13 mouse cellular contexts compared by ENCODE assay signal in the genomic region with DNA sequence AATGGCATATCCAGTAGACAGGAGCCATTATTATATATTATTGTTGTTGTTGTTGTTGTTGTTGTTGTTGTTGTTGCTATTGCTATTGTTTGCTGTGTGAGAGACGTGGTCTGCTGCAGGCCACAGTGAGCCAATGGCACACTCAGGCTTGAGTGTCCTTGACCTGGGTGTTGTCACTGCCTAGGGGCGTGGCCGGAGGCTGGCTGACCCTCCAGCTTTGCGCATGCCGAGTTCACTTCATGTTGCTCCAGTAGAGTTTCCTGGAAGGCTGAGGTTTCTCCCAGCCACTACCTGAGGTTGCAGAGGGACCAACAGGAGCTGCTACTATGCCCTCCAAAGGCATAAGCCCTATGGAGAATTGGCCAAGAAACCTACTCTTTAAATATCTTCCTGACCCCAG.
A peak's percentile ranks its signal among the peaks of the same experiment; 100 is the strongest.
DNase-seq lines count a peak whose midpoint lies in the region.
"Had no signal": no experiment of that assay in that cellular context is flagged by ENCODE, and none has a peak within 500 bp of the region (broad histone marks: within the 10 kb centered on the region; RNA-seq: fewer than 3 reads in every experiment).

No protein-coding gene starts in this region.

- peak; percentile 79 for DNase-seq in adrenal gland, adult 2 months
- DNase-seq in adrenal gland, postnatal 4 days (ENCODE audit: low spot score in 2 of 2), result no peak
- DNase-seq in lung, adult 18-20 months, result peak; percentile 4 to 7
- DNase-seq in lung, postnatal 14 days, result no peak
- peak; percentile 47 for DNase-seq in R1 (ENCODE audit: low read depth, low spot score)
- peak; percentile 70 for DNase-seq in adrenal gland, postnatal 36 days
- no peak for DNase-seq in layer of hippocampus, postnatal 14 days (ENCODE audit: low spot score in 2 of 2)
- no peak for DNase-seq in kidney, postnatal 25 days
- DNase-seq: cerebellum, adult 11 months; cerebellum, adult 9-11 months; gastrocnemius, postnatal 25 days; heart, postnatal 36 days; kidney, adult 11 months had no signal

Comparison
In these comparisons a context has a peak if more than half of its experiments do, and no peak if none do; other contexts are left out.
1. DNase-seq: peak in adrenal gland, adult 2 months (single experiment), lung, adult 18-20 months (2 of 2), R1 (single experiment) and adrenal gland, postnatal 36 days (2 of 2); none in adrenal gland, postnatal 4 days (0 of 2), lung, postnatal 14 days (single experiment), layer of hippocampus, postnatal 14 days (0 of 2) and kidney, postnatal 25 days (0 of 2).